Mouse (Mus musculus) heart, embryonic 13.5 days (tissue): ENCODE measurements around the gene Insm1. TPM values are rescaled to one million over a fixed set of nuclear protein-coding genes. Genes with fewer than 3 reads are reported as not detected.

Experiments used
- ATAC-seq: fragments of 200-750 bp; cut with Nextera tagmentation; 2 replicates; pipeline ENCODE4 v1.8.0; 2017; ENCODE audit warnings: moderate TSS enrichment; ENCODE audit not compliant: insufficient number of reproducible peaks, low FRiP score, low TSS enrichment; ENCODE audit errors: extremely low read depth
- H3K27ac ChIP-seq: fragments of 300-500 bp; sonication (generic); replicated peaks from 2 replicates; pipeline ENCODE4 v1.5.1; 2015; ENCODE audit warnings: moderate library complexity, mild to moderate bottlenecking, inconsistent platforms
- H3K27me3 ChIP-seq: fragments of 300-500 bp; sonication (generic); replicated peaks from 2 replicates; pipeline ENCODE4 v1.6.1; 2015; ENCODE audit warnings: mild to moderate bottlenecking, inconsistent platforms
- H3K36me3 ChIP-seq: fragments of 300-500 bp; sonication (generic); 2 replicates; pipeline ENCODE4 v1.6.1; 2015; ENCODE audit warnings: mild to moderate bottlenecking, inconsistent platforms
- H3K4me1 ChIP-seq: fragments of 300-500 bp; sonication (generic); 2 replicates; pipeline ENCODE4 v1.6.1; 2015; ENCODE audit warnings: inconsistent platforms
- H3K4me2 ChIP-seq: fragments of 300-500 bp; sonication (generic); 2 replicates; pipeline ENCODE4 v1.6.1; 2015; ENCODE audit warnings: inconsistent platforms, mild to moderate bottlenecking, moderate library complexity
- H3K4me3 ChIP-seq: fragments of 300-500 bp; sonication (generic); 2 replicates; pipeline ENCODE4 v1.5.1; 2015; ENCODE audit warnings: moderate library complexity, mild to moderate bottlenecking, inconsistent platforms
- H3K9ac ChIP-seq: fragments of 300-500 bp; sonication (generic); 2 replicates; pipeline ENCODE4 v1.6.1; 2015; ENCODE audit warnings: inconsistent platforms, mild to moderate bottlenecking, moderate library complexity
- H3K9me3 ChIP-seq: fragments of 300-500 bp; sonication (generic); 2 replicates; pipeline ENCODE4 v1.6.1; 2016; ENCODE audit warnings: inconsistent platforms
- WGBS: fragments of 180-500 bp; shearing (Covaris S2); methylation state at CpG from one replicate; pipeline ENCODE4 v1.1.7; 2015; ENCODE audit warnings: mixed read lengths; 5-methylcytosine and 5-hydroxymethylcytosine counted together
- polyA plus RNA-seq: library from polyadenylated mRNA; unstranded; fragments of >200 nt; fragmentation: Nextera tagmentation; extraction: Ambion mirVana; gene quantifications from 2 replicates; pipeline ENCODE4 v1.2.1, GENCODE M21; 2015

Gene Insm1
- polyA plus RNA-seq, 1 experiment from 2014 or later: not detected

DNA sequence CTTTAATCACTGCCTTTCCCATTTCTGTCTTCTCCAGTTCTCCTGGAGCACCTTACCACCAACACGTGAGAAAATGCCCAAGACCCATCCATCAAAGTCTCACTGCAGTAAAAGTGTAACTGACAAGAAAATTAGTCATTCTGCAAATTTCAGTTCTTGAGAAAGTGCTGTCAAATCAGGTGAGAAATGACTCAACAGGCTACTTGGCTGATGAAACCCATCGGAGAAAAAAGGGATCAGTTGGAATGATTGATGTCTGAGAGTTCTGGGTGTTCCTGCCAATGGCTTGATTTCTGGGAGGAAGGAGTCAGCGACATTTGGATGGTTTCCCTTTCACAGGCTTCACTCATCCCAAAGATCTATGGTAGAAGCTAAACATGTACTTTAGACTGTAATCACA is 44.8 kb downstream of the Insm1 start:
- 77% methylated on average over 3 of the region's 3 CpGs for WGBS
- H3K9ac ChIP-seq: no peak overlapping the region

More for the DNA sequence above, 44.8 kb downstream of the Insm1 start:
- Histone ChIP-seq H3K4me3 (no peak overlapping the region), H3K4me1 (peaks cover 11% of the 10 kb centered on the region), H3K27ac (no peak overlapping the region), H3K9me3 (no peaks in the 10 kb centered on the region), H3K36me3 (0 out of 2 replicates have a peak, but pooled peaks cover 2% of the 10 kb centered on the region), H3K27me3 (no peaks in the 10 kb centered on the region), H3K4me2 (no peak overlapping the region)
- ATAC-seq: no peak
